Mouse (Mus musculus): ENCODE measurements around the gene Gm20721.

GRCm38 (mm10) chr2:174327295-174327981 is 19.1 kb downstream of the Gm20721 start:
- TF ChIP-seq CTCF (conservative IDR thresholded peaks at IDR 0.05; ENCODE audit: low read length): no peak
- TF ChIP-seq POU5F1 (IDR thresholded peaks at IDR 0.05; ENCODE audit: borderline replicate concordance, low read length): no peak

Data from E14TG2a.4 (cell line).